Mouse (Mus musculus) left cerebral cortex, postnatal 36 days (tissue): ENCODE results near the gene H2al1i. TPM values are rescaled to one million over a fixed set of nuclear protein-coding genes. Genes with fewer than 3 reads are reported as not detected.
"Not testable (repeated sequence)": the region's sequence is repeated elsewhere in the genome, so short reads cannot be mapped to it uniquely, and the experiment has no call there.

Source experiments
- DNase-seq, 2 experiments: peaks; one replicate each; pipeline ENCODE4 v3.0.0; 2021 to 2022; ENCODE audit warnings: low spot score in 2 of 2, mixed read lengths in 1 of 2
- intact Hi-C: fragments of 180-260 bp; cut with DNase I; formaldehyde crosslinking; loops from one replicate; pipeline ENCODE4 v1.15.1; 2025
- total RNA-seq, 2 experiments: library from RNA; stranded (reverse); gene quantifications; 2 replicates each; pipeline ENCODE4 v1.2.3; 2021

H2al1i gene
- total RNA-seq = not detected

GRCm38 (mm10) chrX:11324359-11324758, at the start of gene H2al1i:
H2al1i (plus strand) TSS chrX:11324659.
- intact Hi-C loops, DNase-seq: not testable (repeated sequence)

- no peak for DNase-seq
- intact Hi-C loops = no loop called here
Observed at GRCm38 (mm10) chrX:11277083-11277482, 47.4 kb upstream of the H2al1i start.

GRCm38 (mm10) chrX:11280741-11281140, 43.7 kb upstream of the H2al1i start:
- DNase-seq = no peak
- intact Hi-C loops = no loop called here

- no peak for DNase-seq
- intact Hi-C loops = no loop called here
Observed at GRCm38 (mm10) chrX:11288306-11288882, 36.1 kb upstream of the H2al1i start.

GRCm38 (mm10) chrX:11289244-11289643, 35.2 kb upstream of the H2al1i start:
- DNase-seq = no peak
- intact Hi-C loops = no loop called here

GRCm38 (mm10) chrX:11298957-11299356, 25.5 kb upstream of the H2al1i start, which contains the start of gene H2al1a:
H2al1a (plus strand) TSS chrX:11299257.
- intact Hi-C loops, DNase-seq: not testable (repeated sequence)

GRCm38 (mm10) chrX:11302132-11302531, 22.3 kb upstream of the H2al1i start, which contains the start of gene H2al1b:
H2al1b (plus strand) TSS chrX:11302432.
- DNase-seq, intact Hi-C loops: not testable (repeated sequence)

GRCm38 (mm10) chrX:11305355-11305754, 19.1 kb upstream of the H2al1i start, which contains the start of gene H2al1c:
H2al1c (plus strand) TSS chrX:11305655.
- DNase-seq, intact Hi-C loops: not testable (repeated sequence)

- intact Hi-C loops, DNase-seq: not testable (repeated sequence)
Observed at GRCm38 (mm10) chrX:11308524-11308923, 15.9 kb upstream of the H2al1i start, which contains the start of gene H2al1d. H2al1d (plus strand) TSS chrX:11308824.

GRCm38 (mm10) chrX:11311634-11312033, 12.8 kb upstream of the H2al1i start, which contains the start of gene H2al1e:
H2al1e (plus strand) TSS chrX:11311934.
- intact Hi-C loops, DNase-seq: not testable (repeated sequence)

GRCm38 (mm10) chrX:11314858-11315257, 9.6 kb upstream of the H2al1i start, which contains the start of gene H2al1f:
H2al1f (plus strand) TSS chrX:11315158.
- intact Hi-C loops, DNase-seq: not testable (repeated sequence)

GRCm38 (mm10) chrX:11317956-11318355, 6.5 kb upstream of the H2al1i start, which contains the start of gene H2al1g:
H2al1g (plus strand) TSS chrX:11318256.
- intact Hi-C loops, DNase-seq: not testable (repeated sequence)

GRCm38 (mm10) chrX:11321192-11321591, 3.3 kb upstream of the H2al1i start, which contains the start of gene H2al1h:
H2al1h (plus strand) TSS chrX:11321492.
- intact Hi-C loops, DNase-seq: not testable (repeated sequence)

- DNase-seq, intact Hi-C loops: not testable (repeated sequence)
Observed at GRCm38 (mm10) chrX:11327522-11327921, 3.1 kb downstream of the H2al1i start, which contains the start of gene H2al1j. H2al1j (plus strand) TSS chrX:11327822.

- intact Hi-C loops = no loop called here
- no peak for DNase-seq
Observed at GRCm38 (mm10) chrX:11345762-11346161, 21.3 kb downstream of the H2al1i start.

GRCm38 (mm10) chrX:11346756-11347155, 22.3 kb downstream of the H2al1i start:
- DNase-seq = no peak
- intact Hi-C loops = no loop called here

- intact Hi-C loops = no loop called here
- no peak for DNase-seq
Observed at GRCm38 (mm10) chrX:11360823-11361222, 36.4 kb downstream of the H2al1i start.

- intact Hi-C loops = no loop called here
Observed at GRCm38 (mm10) chrX:11361261-11361660, 36.8 kb downstream of the H2al1i start.

GRCm38 (mm10) chrX:11363890-11364289, 39.4 kb downstream of the H2al1i start:
- no peak for DNase-seq
- intact Hi-C loops = no loop called here

More at GRCm38 (mm10) chrX:11361261-11361660, 36.8 kb downstream of the H2al1i start:
- DNase-seq = no peak

- DNase-seq = no peak
- intact Hi-C loops = no loop called here
Observed at GRCm38 (mm10) chrX:11365151-11365550, 40.7 kb downstream of the H2al1i start.
